Mouse (Mus musculus): ENCODE measurements around the gene Zfp738. TPM values are rescaled to one million over a fixed set of nuclear protein-coding genes. Genes with fewer than 3 reads are reported as not detected.
"Not testable (repeated sequence)": the region's sequence is repeated elsewhere in the genome, so short reads cannot be mapped to it uniquely, and the experiment has no call there.

The Zfp738 gene
- polyA plus RNA-seq (2015; fragmentation: Nextera tagmentation; extraction: Ambion mirVana): 1.8 and 2.0 TPM in 2 replicates

DNA sequence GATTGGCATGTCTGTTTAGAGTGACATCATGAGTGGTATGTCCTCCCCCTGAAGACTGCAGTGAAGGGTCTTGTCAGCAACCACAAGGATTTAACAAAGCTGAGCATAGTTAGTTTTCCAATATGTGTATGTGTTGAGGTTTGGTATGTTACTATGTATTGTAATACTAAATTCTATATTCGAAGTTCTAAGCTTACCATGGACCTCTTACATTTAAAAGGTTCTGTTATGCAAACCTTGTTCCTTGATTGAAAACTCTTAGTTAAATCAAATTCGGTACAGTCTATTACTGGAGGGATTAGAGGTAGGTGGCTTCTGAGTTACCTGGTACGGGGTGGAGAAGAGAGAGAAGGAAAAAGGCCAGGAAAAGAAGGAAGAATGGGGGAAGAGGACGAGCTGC lies at the start of gene Zfp738:
Gene Zfp738 (minus strand): TSS at position 101 of the 400 bp plus-strand sequence.
- H3K36me3 ChIP-seq (replicated peaks): no peaks in the 10 kb centered on the region
- H3K27ac ChIP-seq (replicated peaks): no peak within 1 kb of the TSS
- ATAC-seq (ENCODE audit: insufficient read depth): no peak
- 62% methylated on average over 4 of the region's 4 CpGs for WGBS (ENCODE audit: insufficient replicate concordance)
- no peak within 1 kb of the TSS for H3K9ac ChIP-seq
- no peaks in the 10 kb centered on the region for H3K27me3 ChIP-seq
- peaks cover 4% of the 10 kb centered on the region; the same call in 1 of the 2 replicates for H3K4me1 ChIP-seq (replicated peaks)
- no peak within 1 kb of the TSS for H3K4me2 ChIP-seq
- no peak within 1 kb of the TSS for H3K4me3 ChIP-seq (replicated peaks)
- H3K9me3 ChIP-seq (replicated peaks): no peaks in the 10 kb centered on the region

DNA sequence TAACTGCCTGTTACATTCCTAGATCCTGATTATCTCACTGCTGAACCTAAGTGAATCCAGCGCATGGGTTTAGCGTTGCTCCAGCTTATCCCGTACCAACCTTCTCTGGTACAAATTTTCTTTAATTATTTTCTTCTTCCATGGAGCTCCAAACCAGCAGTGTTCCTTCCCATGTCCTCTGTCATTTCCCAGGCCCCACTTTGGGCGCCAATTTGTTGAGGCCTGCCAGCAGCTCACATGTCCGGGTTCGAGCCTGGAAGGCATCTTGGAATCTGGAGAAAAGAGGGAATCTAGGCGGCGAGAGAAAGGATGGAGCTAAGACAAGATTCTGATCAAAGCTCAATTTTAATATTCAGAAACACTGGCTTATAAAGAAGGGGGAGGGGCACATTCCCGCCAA lies 47.5 kb upstream of the Zfp738 start:
- not testable (repeated sequence) for H3K27me3 ChIP-seq; ATAC-seq (ENCODE audit: insufficient read depth); H3K4me2 ChIP-seq; H3K4me3 ChIP-seq (replicated peaks); H3K4me1 ChIP-seq (replicated peaks); H3K9me3 ChIP-seq (replicated peaks); H3K27ac ChIP-seq (replicated peaks); H3K36me3 ChIP-seq (replicated peaks); H3K9ac ChIP-seq
- WGBS (ENCODE audit: insufficient replicate concordance): 84% methylated on average over 9 of the region's 9 CpGs

DNA sequence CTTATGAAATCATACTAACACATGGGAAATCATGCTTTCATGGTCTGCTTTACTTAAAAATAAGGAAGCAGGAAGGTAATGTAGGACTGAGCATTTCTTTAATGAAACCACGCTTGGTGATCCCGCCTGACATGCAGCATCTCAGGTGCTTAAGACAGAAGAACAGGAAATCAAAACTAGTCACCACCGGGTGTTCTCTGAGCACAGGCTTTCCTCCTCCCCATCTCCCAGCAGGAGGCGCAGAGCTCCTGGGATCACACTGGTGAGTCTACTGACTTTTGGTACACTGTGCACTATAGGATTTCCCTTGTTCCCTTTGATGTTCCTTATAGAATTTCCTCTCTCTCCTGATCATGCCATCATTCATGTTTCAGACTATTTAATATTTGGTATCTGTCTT lies 42.6 kb upstream of the Zfp738 start:
- 40% methylated on average over 4 of the region's 4 CpGs for WGBS (ENCODE audit: insufficient replicate concordance)
- H3K4me1 ChIP-seq (replicated peaks); H3K27me3 ChIP-seq; ATAC-seq (ENCODE audit: insufficient read depth); H3K36me3 ChIP-seq (replicated peaks); H3K27ac ChIP-seq (replicated peaks); H3K9me3 ChIP-seq (replicated peaks); H3K9ac ChIP-seq: not testable (repeated sequence)
- Histone ChIP-seq H3K4me3 (replicated peaks) (peak overlapping the region; percentile 52), H3K4me2 (peak overlapping the region; percentile 62)

GRCm38 (mm10) chr13:67728641-67729318 lies 41.9 kb upstream of the Zfp738 start, which contains the start of gene Zfp65:
Zfp65 (minus strand) TSS chr13:67729173.
- 4% methylated on average over 20 of the region's 21 CpGs for WGBS (ENCODE audit: insufficient replicate concordance)
- peak within 1 kb of the TSS; percentile 52 for H3K4me3 ChIP-seq (replicated peaks)
- peak; percentile 53; the same call in 1 of the 2 replicates for ATAC-seq (ENCODE audit: insufficient read depth)
- H3K4me1 ChIP-seq (replicated peaks): peaks cover 2% of the 10 kb centered on the region; the same call in 1 of the 2 replicates
- 0 out of 2 replicates have a peak, but pooled peaks cover 3% of the 10 kb centered on the region for H3K9me3 ChIP-seq (replicated peaks)
- no peak within 1 kb of the TSS for H3K27ac ChIP-seq (replicated peaks)
- H3K9ac ChIP-seq: no peak within 1 kb of the TSS
- H3K36me3 ChIP-seq (replicated peaks): no peaks in the 10 kb centered on the region
- H3K27me3 ChIP-seq: no peaks in the 10 kb centered on the region
- peak within 1 kb of the TSS; percentile 62 for H3K4me2 ChIP-seq

DNA sequence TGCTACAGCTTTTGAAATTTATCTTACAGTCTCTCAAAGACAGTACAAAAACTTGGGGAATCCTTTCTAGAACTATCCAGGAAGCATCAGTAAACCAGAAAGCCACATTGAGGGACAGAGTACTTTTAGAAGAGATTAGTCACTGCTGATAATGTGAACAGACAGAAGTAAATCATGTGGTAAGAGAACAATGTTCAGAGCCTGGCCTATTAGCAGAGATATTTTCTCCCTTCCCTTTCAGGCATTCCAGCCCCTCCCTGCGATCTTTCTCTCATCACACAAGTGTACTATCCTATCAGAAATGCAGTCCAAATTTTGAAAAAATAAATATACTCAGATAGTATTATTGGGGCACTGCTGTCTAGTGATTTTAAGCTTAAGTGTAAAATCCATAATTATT lies 41.2 kb upstream of the Zfp738 start:
- H3K27me3 ChIP-seq: no peaks in the 10 kb centered on the region
- 31% methylated on average over 1 of the region's 1 CpGs for WGBS (ENCODE audit: insufficient replicate concordance)
- no peaks in the 10 kb centered on the region for H3K9me3 ChIP-seq (replicated peaks)
- H3K4me3 ChIP-seq (replicated peaks): peak overlapping the region; percentile 52; the same call in 1 of the 2 replicates
- ATAC-seq (ENCODE audit: insufficient read depth): no peak
- no peak overlapping the region for H3K27ac ChIP-seq (replicated peaks)
- H3K4me1 ChIP-seq (replicated peaks): peaks cover 4% of the 10 kb centered on the region
- H3K36me3 ChIP-seq (replicated peaks): no peaks in the 10 kb centered on the region
- H3K9ac ChIP-seq: no peak overlapping the region
- 0 out of 2 replicates have a peak overlapping the region, but pooled peaks have one; percentile 62 for H3K4me2 ChIP-seq

DNA sequence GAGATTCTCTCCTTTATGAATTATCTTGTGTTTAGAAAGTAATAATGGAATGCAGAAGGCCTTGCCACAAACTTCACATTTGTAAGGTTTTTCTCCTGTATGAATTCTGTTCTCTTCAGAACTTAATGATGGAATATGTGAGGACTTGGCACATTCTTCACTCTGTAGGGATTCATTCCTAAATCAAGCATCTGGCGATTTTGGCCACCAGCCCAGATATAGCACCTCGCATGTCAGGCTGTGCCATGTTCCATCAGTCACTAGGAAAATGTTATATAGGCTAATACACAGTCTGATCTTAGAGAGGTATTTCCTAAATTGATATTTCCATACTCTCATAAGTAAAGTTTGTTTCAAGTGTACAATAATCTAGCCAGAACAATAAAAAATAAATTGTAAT lies 38.5 kb upstream of the Zfp738 start:
- H3K27me3 ChIP-seq; H3K36me3 ChIP-seq (replicated peaks); H3K27ac ChIP-seq (replicated peaks); H3K4me2 ChIP-seq; ATAC-seq (ENCODE audit: insufficient read depth); H3K9ac ChIP-seq; H3K9me3 ChIP-seq (replicated peaks); H3K4me3 ChIP-seq (replicated peaks); H3K4me1 ChIP-seq (replicated peaks): not testable (repeated sequence)
- WGBS (ENCODE audit: insufficient replicate concordance): 75% methylated on average over 2 of the region's 2 CpGs

DNA sequence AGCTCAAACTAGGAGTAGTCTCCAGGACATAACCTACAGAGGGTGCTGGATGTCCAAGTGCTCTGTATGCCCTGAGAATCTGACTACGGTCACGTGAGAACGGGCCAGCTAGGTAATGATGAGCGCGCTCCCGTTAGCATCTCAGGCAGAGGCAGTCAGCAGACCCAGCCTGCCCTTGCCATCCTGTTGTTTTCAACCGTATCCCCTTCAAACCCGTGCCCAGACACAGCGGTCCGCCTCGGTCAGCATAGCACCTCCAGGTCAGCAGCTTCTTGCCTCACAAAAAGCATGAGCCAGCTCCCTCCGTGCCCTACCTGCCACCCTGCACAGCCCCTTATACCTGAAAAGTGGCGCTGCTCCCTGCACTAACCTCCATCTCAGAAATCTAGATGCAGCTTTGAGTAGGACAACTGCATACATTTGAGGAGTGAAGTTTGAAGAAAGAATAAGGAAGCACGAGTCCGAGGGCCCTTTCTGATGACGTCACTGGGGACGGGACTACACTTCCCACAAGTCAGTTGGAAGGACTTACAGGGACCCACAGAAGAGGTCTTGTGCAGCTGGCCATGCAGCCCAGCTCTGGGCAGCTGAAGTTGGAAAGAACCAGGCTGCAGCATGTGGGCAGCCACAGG lies 37.1 kb upstream of the Zfp738 start:
- H3K27me3 ChIP-seq: no peaks in the 10 kb centered on the region
- peak; percentile 91 for ATAC-seq (ENCODE audit: insufficient read depth)
- H3K9ac ChIP-seq: peak overlapping the region; percentile 70
- H3K4me1 ChIP-seq (replicated peaks): peaks cover 7% of the 10 kb centered on the region
- H3K4me3 ChIP-seq (replicated peaks): peak overlapping the region; percentile 84
- H3K9me3 ChIP-seq (replicated peaks): no peaks in the 10 kb centered on the region
- peak overlapping the region; percentile 57; the same call in 1 of the 2 replicates for H3K27ac ChIP-seq (replicated peaks)
- peak overlapping the region; percentile 77 for H3K4me2 ChIP-seq
- under 1% methylated on average over 17 of the region's 17 CpGs for WGBS (ENCODE audit: insufficient replicate concordance)
- H3K36me3 ChIP-seq (replicated peaks): no peaks in the 10 kb centered on the region

DNA sequence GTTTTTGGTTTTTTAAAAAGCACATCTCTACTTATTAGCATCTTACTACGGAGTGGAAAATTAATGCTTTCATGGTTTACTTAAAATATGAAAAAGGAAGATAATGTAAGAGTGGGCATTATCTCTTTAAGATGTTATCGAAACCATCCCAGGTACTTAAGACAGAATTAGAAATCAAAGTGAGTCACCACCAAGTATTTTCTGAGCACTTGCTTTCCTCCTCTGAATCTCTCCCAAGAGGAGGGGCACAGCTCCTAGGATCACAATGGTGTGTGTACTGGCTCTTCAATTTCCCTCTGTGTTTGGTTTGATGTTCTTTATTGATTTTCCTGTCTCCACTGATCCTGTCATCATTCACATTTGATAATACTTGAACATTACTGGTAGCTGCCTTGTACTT lies 3.0 kb downstream of the Zfp738 start:
- WGBS (ENCODE audit: insufficient replicate concordance): 64% methylated on average over 2 of the region's 2 CpGs
- H3K27ac ChIP-seq (replicated peaks); ATAC-seq (ENCODE audit: insufficient read depth); H3K27me3 ChIP-seq; H3K4me1 ChIP-seq (replicated peaks); H3K9me3 ChIP-seq (replicated peaks); H3K9ac ChIP-seq; H3K36me3 ChIP-seq (replicated peaks): not testable (repeated sequence)
- Histone ChIP-seq H3K4me3 (replicated peaks) (peak overlapping the region; percentile 70), H3K4me2 (peak overlapping the region; percentile 72)

DNA sequence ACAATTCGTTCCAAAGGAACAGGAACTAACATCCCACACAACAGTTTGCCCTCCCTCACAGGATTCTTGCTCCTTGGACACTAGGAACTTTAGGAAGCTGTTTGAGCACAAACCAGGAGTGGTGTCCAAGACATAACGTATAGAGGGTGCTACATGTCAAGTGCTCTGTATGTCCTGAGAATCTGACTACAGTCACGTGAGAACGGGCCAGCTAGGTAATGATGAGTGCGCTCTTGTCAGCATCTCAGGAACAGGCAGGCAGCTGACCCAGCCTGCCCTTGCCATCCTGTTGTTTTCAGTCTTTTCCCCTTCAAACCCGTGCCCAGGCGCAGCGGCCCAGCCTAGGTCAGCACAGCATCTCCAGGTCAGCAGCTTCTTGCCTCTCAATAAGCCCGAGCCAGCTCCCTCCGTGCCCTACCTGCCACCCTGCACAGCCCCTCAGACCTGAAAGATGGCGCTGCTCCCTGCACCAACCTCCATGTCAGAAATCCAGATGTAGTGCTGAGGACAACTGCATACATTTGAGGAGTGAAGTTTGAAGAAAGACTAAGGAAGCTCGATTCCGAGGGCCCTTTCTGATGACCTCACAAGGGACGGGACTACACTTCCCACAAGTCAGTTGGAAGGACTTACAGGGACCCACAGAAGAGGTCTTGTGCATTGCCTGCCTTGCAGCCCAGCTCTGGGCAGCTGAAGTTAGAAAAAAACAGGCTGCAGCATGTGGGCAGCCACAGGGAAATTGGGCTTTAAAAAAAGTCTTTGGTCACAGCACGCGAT lies 3.7 kb downstream of the Zfp738 start:
- peak; percentile 98 for ATAC-seq (ENCODE audit: insufficient read depth)
- Histone ChIP-seq H3K4me3 (replicated peaks) (peak overlapping the region; percentile 70), H3K9ac (peak overlapping the region; percentile 60), H3K4me2 (peak overlapping the region; percentile 72)
- not testable (repeated sequence) for H3K9me3 ChIP-seq (replicated peaks); H3K36me3 ChIP-seq (replicated peaks); H3K27me3 ChIP-seq; H3K27ac ChIP-seq (replicated peaks); H3K4me1 ChIP-seq (replicated peaks)
- 8% methylated on average over 16 of the region's 16 CpGs for WGBS (ENCODE audit: insufficient replicate concordance)

- Histone ChIP-seq H3K27me3 (no peaks in the 10 kb centered on the region), H3K27ac (replicated peaks) (no peak overlapping the region), H3K4me3 (replicated peaks) (no peak overlapping the region), H3K9ac (no peak overlapping the region), H3K9me3 (replicated peaks) (no peaks in the 10 kb centered on the region), H3K36me3 (replicated peaks) (peaks cover 6% of the 10 kb centered on the region; the same call in 1 of the 2 replicates), H3K4me1 (replicated peaks) (no peaks in the 10 kb centered on the region), H3K4me2 (no peak overlapping the region)
- WGBS (ENCODE audit: insufficient replicate concordance): 42% methylated on average over 2 of the region's 2 CpGs
- ATAC-seq (ENCODE audit: insufficient read depth): no peak
These were observed 12.0 kb downstream of the Zfp738 start for GRCm38 (mm10) chr13:67674902-67675301.

- Histone ChIP-seq H3K9ac (no peak overlapping the region), H3K9me3 (replicated peaks) (no peaks in the 10 kb centered on the region), H3K4me3 (replicated peaks) (no peak overlapping the region), H3K4me2 (no peak overlapping the region), H3K27me3 (no peaks in the 10 kb centered on the region), H3K36me3 (replicated peaks) (no peaks in the 10 kb centered on the region), H3K4me1 (replicated peaks) (no peaks in the 10 kb centered on the region), H3K27ac (replicated peaks) (no peak overlapping the region)
- ATAC-seq (ENCODE audit: insufficient read depth): no peak
- 42% methylated on average over 3 of the region's 3 CpGs for WGBS (ENCODE audit: insufficient replicate concordance)
These were observed 34.4 kb downstream of the Zfp738 start for GRCm38 (mm10) chr13:67652496-67652895.
